Mouse (Mus musculus): ENCODE results near the gene Gabarap. TPM values are rescaled to one million over a fixed set of nuclear protein-coding genes. Genes with fewer than 3 reads are reported as not detected.

The Gabarap gene
- polyA plus RNA-seq, 1 experiment, result 826 TPM

GRCm38 (mm10) chr11:69970775-69971174 is 20.2 kb upstream of the Gabarap start:
- Histone ChIP-seq H3K4me3 (ENCODE audit: control insufficient read depth, low read depth, low read length) (no peak overlapping the region), H3K4me1 (ENCODE audit: control insufficient read depth, insufficient read depth, low read length) (peaks cover 14% of the 10 kb centered on the region), H3K27ac (ENCODE audit: control insufficient read depth, insufficient read depth, low read depth, low read length) (no peak overlapping the region), H3K36me3 (ENCODE audit: control insufficient read depth, insufficient read depth, low read length) (peaks cover 2% of the 10 kb centered on the region; the same call in 1 of the 2 replicates), H3K27me3 (ENCODE audit: control insufficient read depth, insufficient read depth, low read length) (no peaks in the 10 kb centered on the region)
- TF ChIP-seq CTCF (IDR thresholded peaks at IDR 0.05; ENCODE audit: control insufficient read depth, insufficient read depth, insufficient replicate concordance, low read depth, low read length) (no peak), POLR2A (IDR thresholded peaks at IDR 0.05; ENCODE audit: control insufficient read depth, low read depth, low read length) (no peak)

- TF ChIP-seq CTCF (IDR thresholded peaks at IDR 0.05; ENCODE audit: control insufficient read depth, insufficient read depth, insufficient replicate concordance, low read depth, low read length) (no peak), POLR2A (IDR thresholded peaks at IDR 0.05; ENCODE audit: control insufficient read depth, low read depth, low read length) (no peak)
- H3K4me3 ChIP-seq (ENCODE audit: control insufficient read depth, low read depth, low read length), result no peak overlapping the region
- H3K27me3 ChIP-seq (ENCODE audit: control insufficient read depth, insufficient read depth, low read length), result no peaks in the 10 kb centered on the region
- no peaks in the 10 kb centered on the region; the same call in 1 of the 2 replicates for H3K4me1 ChIP-seq (ENCODE audit: control insufficient read depth, insufficient read depth, low read length)
- H3K27ac ChIP-seq (ENCODE audit: control insufficient read depth, insufficient read depth, low read depth, low read length), result no peak overlapping the region
- H3K36me3 ChIP-seq (ENCODE audit: control insufficient read depth, insufficient read depth, low read length), result peaks cover 2% of the 10 kb centered on the region
These were observed 16.0 kb upstream of the Gabarap start for GRCm38 (mm10) chr11:69974907-69975306.

DNA sequence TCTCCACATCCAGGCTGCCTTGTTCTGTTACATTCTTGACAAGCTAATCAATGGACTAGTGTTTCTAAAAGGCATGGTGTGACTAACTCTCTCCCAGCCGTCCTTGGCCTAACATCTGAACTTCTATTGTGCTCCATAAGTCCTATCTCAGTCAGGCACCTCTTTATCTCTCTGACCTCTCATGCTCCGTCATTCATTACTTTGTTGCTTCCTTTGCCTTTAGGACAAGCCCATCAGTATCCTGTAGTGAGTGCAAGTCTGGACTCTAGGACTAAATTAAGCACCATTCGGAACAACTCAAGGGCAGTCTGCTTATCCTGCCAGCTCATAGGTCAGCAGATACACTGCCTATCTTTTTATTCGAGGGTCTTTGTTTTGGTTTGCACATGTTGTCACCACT is 14.7 kb upstream of the Gabarap start:
- Histone ChIP-seq H3K27ac (ENCODE audit: control insufficient read depth, insufficient read depth, low read depth, low read length) (no peak overlapping the region), H3K4me3 (ENCODE audit: control insufficient read depth, low read depth, low read length) (no peak overlapping the region), H3K36me3 (ENCODE audit: control insufficient read depth, insufficient read depth, low read length) (no peaks in the 10 kb centered on the region; the same call in none of the 2 replicates), H3K4me1 (ENCODE audit: control insufficient read depth, insufficient read depth, low read length) (no peaks in the 10 kb centered on the region; the same call in 1 of the 2 replicates), H3K27me3 (ENCODE audit: control insufficient read depth, insufficient read depth, low read length) (no peaks in the 10 kb centered on the region)
- TF ChIP-seq CTCF (IDR thresholded peaks at IDR 0.05; ENCODE audit: control insufficient read depth, insufficient read depth, insufficient replicate concordance, low read depth, low read length), result no peak
- TF ChIP-seq POLR2A (IDR thresholded peaks at IDR 0.05; ENCODE audit: control insufficient read depth, low read depth, low read length), result no peak

- Histone ChIP-seq H3K4me3 (ENCODE audit: control insufficient read depth, low read depth, low read length) (peak overlapping the region; percentile 91), H3K4me1 (ENCODE audit: control insufficient read depth, insufficient read depth, low read length) (peaks cover 7% of the 10 kb centered on the region), H3K36me3 (ENCODE audit: control insufficient read depth, insufficient read depth, low read length) (peaks cover 3% of the 10 kb centered on the region; the same call in 1 of the 2 replicates), H3K27me3 (ENCODE audit: control insufficient read depth, insufficient read depth, low read length) (no peaks in the 10 kb centered on the region), H3K27ac (ENCODE audit: control insufficient read depth, insufficient read depth, low read depth, low read length) (peak overlapping the region; percentile 82)
- no peak for TF ChIP-seq POLR2A (IDR thresholded peaks at IDR 0.05; ENCODE audit: control insufficient read depth, low read depth, low read length)
- TF ChIP-seq CTCF (IDR thresholded peaks at IDR 0.05; ENCODE audit: control insufficient read depth, insufficient read depth, insufficient replicate concordance, low read depth, low read length), result no peak
These were observed 11.1 kb upstream of the Gabarap start for GRCm38 (mm10) chr11:69979827-69980195.

DNA sequence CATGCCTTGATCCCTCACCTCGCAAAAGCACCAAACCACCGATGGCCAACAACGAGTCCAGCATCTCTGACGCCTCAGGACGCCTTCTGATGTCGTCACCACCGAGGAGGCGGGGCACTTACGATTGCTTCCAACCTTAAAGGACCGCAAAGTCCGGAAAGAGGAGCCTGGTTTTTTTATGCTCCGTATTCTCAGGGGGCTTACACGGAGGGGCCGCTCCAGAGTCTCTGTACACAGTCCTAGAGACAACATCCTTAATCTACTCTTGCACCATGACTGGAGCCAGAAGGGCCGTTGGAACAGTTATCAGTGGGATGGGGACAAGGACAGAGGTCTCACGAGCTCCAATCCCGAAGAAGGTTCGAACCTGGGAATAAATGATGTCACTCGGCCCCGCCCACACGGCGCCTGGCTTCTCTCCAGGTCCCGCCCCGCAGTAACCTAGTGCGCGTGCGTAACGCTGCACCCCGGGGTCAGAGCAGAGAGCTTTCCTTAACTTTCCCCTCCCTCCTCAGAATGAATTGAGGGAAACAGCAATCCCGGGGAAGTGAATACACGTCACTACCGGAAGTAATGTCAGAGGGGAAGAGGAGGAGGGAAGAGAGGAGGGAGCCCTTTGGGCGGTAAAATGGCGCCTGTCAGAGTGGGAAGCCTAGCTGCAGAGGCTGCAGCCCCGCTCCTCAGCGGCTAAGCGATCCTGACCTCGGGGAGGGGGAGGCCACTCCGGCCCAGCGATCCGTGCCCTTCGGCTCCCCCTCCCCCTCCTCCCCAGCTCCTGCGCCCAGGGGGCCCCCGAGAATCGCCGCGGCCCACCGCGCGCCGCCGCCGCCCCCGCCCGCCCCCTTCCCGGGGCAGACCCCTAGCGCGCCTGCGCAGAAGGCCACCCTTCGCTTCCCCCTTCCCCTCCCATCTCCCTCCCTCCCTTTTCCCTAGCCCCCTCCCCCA is 10.5 kb upstream of the Gabarap start:
- TF ChIP-seq POLR2A (IDR thresholded peaks at IDR 0.05; ENCODE audit: control insufficient read depth, low read depth, low read length) (peak; percentile 90), CTCF (IDR thresholded peaks at IDR 0.05; ENCODE audit: control insufficient read depth, insufficient read depth, insufficient replicate concordance, low read depth, low read length) (no peak)
- H3K4me1 ChIP-seq (ENCODE audit: control insufficient read depth, insufficient read depth, low read length), result peaks cover 7% of the 10 kb centered on the region
- peak overlapping the region; percentile 91 for H3K4me3 ChIP-seq (ENCODE audit: control insufficient read depth, low read depth, low read length)
- H3K27ac ChIP-seq (ENCODE audit: control insufficient read depth, insufficient read depth, low read depth, low read length), result peak overlapping the region; percentile 82
- H3K36me3 ChIP-seq (ENCODE audit: control insufficient read depth, insufficient read depth, low read length), result peaks cover 3% of the 10 kb centered on the region
- H3K27me3 ChIP-seq (ENCODE audit: control insufficient read depth, insufficient read depth, low read length), result no peaks in the 10 kb centered on the region

GRCm38 (mm10) chr11:69981141-69981762 is 9.7 kb upstream of the Gabarap start, which contains the start of gene Ctdnep1:
Gene Ctdnep1, plus strand, starts transcription at chr11:69981156.
- Histone ChIP-seq H3K27me3 (ENCODE audit: control insufficient read depth, insufficient read depth, low read length) (no peaks in the 10 kb centered on the region), H3K4me1 (ENCODE audit: control insufficient read depth, insufficient read depth, low read length) (peaks cover 7% of the 10 kb centered on the region), H3K4me3 (ENCODE audit: control insufficient read depth, low read depth, low read length) (peak within 1 kb of the TSS; percentile 91), H3K27ac (ENCODE audit: control insufficient read depth, insufficient read depth, low read depth, low read length) (peak within 1 kb of the TSS; percentile 86), H3K36me3 (ENCODE audit: control insufficient read depth, insufficient read depth, low read length) (peaks cover 3% of the 10 kb centered on the region)
- TF ChIP-seq CTCF (IDR thresholded peaks at IDR 0.05; ENCODE audit: control insufficient read depth, insufficient read depth, insufficient replicate concordance, low read depth, low read length), result no peak
- no peak for TF ChIP-seq POLR2A (IDR thresholded peaks at IDR 0.05; ENCODE audit: control insufficient read depth, low read depth, low read length)

- Histone ChIP-seq H3K27ac (ENCODE audit: control insufficient read depth, insufficient read depth, low read depth, low read length) (peak within 1 kb of the TSS; percentile 86), H3K36me3 (ENCODE audit: control insufficient read depth, insufficient read depth, low read length) (peaks cover 3% of the 10 kb centered on the region), H3K4me1 (ENCODE audit: control insufficient read depth, insufficient read depth, low read length) (peaks cover 7% of the 10 kb centered on the region), H3K4me3 (ENCODE audit: control insufficient read depth, low read depth, low read length) (peak within 1 kb of the TSS; percentile 89), H3K27me3 (ENCODE audit: control insufficient read depth, insufficient read depth, low read length) (no peaks in the 10 kb centered on the region)
- TF ChIP-seq POLR2A (IDR thresholded peaks at IDR 0.05; ENCODE audit: control insufficient read depth, low read depth, low read length) (no peak), CTCF (IDR thresholded peaks at IDR 0.05; ENCODE audit: control insufficient read depth, insufficient read depth, insufficient replicate concordance, low read depth, low read length) (no peak)
These were observed 8.7 kb upstream of the Gabarap start, which contains the start of gene Elp5 for GRCm38 (mm10) chr11:69982225-69982624. Gene Elp5, minus strand, starts transcription at chr11:69982517.
